Mouse (Mus musculus) adrenal gland, adult (tissue): ENCODE data around the gene Nkd1.

ENCODE experiments used
- DNase-seq, 2 experiments: peaks; one replicate each; pipeline ENCODE4 v3.0.0; 2022 to 2023; ENCODE audit warnings: low spot score in 1 of 2; ENCODE audit not compliant: inconsistent age in 2 of 2

The Nkd1 gene

DNA sequence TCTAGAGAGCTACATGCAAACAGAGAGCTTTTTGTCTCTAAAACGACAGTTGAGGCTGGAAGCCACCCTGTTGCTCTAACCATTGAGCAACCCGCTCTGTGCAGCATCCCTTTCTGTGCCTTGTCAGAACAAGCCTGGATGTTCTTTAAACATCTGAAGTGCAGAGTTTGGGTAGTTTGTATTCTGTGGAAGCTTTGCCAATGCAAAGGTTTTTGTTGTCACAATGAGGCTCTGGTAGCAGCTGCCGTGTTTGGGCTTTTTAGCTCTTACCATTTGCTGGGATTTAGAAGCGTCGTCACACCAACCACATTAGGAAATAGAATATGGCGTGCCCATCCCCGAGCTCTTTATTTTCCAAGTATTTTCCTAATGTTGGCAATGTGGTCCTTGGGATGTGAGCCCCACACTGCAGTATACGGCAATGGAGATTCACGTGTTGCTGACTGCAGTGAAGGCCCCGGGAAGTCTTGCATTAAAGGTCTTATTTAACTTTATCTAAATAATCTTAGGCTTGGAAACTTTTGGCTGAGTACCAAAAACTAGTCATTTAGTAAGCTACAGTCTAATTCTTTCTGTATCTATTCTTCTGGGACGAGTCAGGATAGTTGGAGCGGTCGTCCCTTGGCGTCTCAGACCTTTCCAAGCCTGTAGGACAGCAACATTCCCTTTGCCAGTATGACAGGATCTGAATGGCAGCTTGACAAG is 51.9 kb downstream of the Nkd1 start:
- DNase-seq: no peak

GRCm38 (mm10) chr8:88574975-88575374 is 53.8 kb downstream of the Nkd1 start:
- DNase-seq: no peak

GRCm38 (mm10) chr8:88576351-88577142 is 55.4 kb downstream of the Nkd1 start:
- peak; percentile 57 to 73 for DNase-seq

GRCm38 (mm10) chr8:88577666-88578065 is 56.5 kb downstream of the Nkd1 start:
- DNase-seq: peak in 1 of 2 experiments; percentile 47

GRCm38 (mm10) chr8:88578413-88579175 is 57.4 kb downstream of the Nkd1 start:
- peak in 1 of 2 experiments; percentile 44 for DNase-seq

GRCm38 (mm10) chr8:88579246-88579645 is 58.1 kb downstream of the Nkd1 start:
- DNase-seq: peak in 1 of 2 experiments; percentile 51

DNA sequence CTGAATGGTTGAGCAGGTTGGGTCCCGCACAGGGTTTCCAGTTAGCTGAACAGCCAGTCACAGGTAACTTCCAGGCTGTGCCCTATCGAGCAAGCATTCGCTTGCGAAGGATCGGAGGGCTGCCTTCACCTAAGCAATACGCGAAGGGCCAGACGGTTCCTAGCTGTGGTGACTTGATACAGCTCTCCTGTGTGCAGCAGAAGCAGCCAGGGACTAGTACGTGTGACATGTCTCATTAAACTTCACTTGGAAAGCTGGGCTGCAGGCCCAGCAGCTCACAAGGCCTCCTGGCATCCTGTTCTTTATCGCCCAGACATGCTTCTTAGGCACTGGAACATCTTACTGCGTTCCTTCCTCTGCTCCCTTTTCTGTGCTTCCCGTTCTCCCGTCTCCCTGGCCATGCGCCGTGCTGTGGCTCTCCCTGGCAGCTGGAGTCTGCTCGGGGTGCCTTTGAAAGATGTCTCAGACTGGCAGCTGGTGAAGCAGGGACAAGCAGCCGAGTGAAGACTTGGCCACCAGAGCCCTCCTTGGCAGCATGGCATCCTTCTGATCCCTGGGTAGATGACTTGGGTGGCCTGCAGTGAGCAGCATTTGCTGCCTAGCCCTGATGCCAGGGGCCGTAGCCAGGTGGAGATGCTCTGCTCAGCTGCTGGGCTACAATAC is 58.6 kb downstream of the Nkd1 start:
- no peak for DNase-seq

DNA sequence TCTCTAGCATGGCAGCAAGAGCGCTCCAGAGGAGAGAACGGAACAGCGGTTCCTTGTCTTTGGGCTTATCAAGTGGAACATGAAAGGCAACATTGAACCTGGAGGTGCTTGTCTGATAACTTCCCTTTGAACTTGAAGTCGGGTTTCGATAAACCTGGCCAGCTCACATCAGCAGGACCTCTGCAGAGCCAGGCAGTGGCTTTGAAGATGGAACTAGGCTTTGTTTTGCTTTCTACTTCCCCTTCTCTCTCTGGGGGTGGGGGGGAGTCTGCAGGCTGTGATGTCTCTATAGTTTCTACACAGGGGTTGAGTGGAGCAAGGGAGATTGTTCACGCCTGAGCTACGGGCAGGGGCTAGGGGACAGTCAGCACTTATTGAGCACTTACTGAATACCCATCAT is 59.6 kb downstream of the Nkd1 start:
- no peak for DNase-seq

DNA sequence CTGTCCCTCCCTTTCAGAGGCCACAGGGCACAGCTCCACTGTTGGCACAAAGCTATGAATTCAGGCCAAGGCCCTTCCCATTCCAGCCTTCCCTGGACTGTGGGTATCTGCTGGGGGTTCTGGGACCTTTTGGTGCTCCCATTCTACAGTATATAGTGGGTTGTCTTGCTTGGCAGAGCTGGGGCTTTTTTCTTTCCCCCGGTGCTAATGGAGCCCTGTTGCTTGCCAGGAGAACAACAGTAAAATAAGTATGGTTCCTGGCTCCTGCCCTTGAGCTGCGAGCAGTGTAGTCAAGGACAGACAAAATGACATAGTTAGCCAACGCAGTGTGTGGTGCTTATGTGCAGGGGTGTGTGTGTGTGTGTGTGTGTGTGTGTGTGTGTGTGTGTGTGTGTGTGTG is 62.7 kb downstream of the Nkd1 start:
- DNase-seq: peak; percentile 37 to 78

GRCm38 (mm10) chr8:88588205-88588889 is 67.2 kb downstream of the Nkd1 start:
- no peak for DNase-seq

DNA sequence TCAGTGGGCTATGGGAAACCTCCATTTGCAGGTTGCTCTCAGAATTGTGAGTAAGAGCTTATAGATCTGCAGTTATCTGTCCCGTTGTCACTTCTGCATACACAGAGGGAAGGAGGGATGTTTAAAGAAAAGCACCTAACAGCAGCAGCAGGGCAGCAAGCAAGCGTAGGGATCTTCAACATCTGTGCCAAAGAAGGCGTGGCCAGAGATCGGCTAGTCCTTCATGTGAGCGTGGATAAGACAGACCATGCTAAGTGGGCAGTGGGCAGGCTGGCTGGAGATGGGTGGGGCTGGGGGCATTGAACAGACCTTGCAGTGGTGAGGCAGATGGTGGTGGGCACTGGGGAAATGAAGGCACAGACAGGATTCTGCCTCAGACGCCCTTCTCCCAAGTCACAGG is 69.1 kb downstream of the Nkd1 start:
- peak; percentile 56 to 76 for DNase-seq

- DNase-seq: peak; percentile 49 to 72
Measured at GRCm38 (mm10) chr8:88593947-88594346, 72.8 kb downstream of the Nkd1 start.

DNA sequence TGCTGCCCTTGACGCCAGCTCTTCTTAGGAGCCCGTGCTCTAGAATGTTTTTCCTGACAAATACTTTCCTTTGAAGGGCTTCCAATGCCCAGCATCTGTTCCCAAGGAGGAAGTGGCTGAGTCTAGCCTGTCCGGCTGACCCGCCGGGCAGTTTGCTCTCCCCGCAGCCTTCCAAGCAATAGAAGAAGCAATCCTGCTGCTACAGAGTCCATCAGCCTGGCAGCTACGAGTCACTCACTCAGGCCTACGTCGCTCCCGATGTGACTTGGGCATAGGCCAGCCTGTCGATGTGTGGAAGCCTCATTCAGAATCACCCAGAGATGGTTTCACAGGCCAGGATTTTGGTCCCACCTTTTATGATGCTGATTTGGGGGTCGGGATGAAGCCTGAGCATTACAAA is 74.9 kb downstream of the Nkd1 start:
- peak; percentile 53 to 71 for DNase-seq

- no peak for DNase-seq
Measured at GRCm38 (mm10) chr8:88598578-88598977, 77.4 kb downstream of the Nkd1 start.

GRCm38 (mm10) chr8:88599491-88599890 is 78.3 kb downstream of the Nkd1 start:
- no peak for DNase-seq

GRCm38 (mm10) chr8:88603446-88603989 is 82.4 kb downstream of the Nkd1 start:
- DNase-seq: no peak

DNA sequence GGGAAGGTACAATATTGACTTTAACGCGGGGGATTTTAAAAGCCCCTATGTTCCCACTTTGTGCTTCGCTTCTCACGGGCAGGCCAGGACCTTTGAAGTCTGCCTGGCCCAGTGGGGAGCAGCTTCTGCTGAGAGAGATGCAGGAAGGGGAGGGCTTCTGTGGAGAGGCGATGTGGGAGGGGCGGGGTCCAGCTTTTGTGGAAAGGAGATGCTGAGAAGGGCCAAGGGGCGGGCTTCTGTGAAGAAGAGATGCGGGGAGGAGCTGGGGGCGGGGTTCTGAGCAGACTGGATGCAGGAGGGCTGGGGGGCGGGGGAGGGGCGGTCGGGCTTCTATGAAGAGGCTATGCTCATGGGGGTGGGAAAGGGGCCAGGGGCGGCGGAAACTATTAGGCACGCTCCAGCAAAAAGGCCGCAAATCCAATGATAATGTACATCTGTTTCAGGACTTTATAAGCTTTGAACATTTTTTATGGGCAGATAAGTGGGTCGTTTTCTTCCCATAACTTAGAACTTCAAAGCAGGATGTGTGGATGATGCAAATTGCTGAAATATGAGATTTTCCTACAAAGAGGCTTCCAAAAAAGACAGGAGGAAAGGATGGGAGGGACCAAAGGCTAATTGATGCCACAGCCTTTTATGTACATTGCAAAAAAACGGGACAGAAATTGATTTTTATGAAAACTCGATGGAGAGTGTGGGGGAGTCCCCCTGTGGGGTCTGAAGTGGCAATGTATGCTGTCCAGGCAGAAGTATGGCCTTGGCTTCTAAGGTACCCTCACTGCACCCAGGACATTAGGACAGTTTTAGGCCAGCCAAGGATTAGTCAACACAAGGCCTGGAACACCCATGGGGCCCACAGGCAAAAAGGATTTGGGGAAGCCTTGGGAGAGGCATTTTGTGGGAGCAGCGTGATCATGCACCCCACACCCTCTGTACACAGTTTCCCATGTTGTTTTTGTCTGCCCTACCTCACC is 83.2 kb downstream of the Nkd1 start:
- DNase-seq: peak; percentile 64 to 68

DNA sequence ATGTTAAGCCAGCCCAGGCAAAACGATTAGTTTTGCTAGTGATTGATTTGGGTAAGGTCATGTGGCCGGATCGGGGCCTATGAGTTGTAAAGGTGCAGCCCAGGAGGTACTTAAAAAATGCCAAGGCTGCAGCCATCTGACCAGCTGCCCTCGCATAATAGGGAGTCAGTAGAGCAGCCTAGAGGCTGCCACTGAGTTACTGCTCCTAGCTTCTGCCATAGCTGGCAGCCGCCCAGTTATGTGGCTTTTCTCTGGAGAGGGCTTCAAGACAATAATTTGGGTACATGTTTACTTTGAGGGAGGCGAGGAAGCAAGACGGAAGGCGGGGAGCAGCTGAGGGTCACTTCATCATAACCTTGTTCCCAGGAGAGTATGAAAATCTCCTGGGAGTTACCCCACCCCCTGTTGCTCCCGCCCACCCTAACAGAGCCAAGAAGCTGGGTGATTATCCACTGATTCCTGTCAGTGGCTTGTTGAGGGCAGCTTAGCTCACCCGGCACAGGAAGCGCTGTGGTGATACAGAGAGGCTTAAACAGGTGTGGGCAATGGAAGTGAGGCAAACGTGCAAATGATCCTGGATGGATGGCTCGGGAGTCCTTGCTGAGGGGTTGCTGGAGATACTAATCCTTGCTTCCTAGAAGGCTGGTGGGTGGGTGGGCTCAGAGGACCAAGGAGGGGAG is 84.3 kb downstream of the Nkd1 start:
- DNase-seq: peak; percentile 58 to 77
